Mouse (Mus musculus): ENCODE results near the gene Arhgap31. TPM values are rescaled to one million over a fixed set of nuclear protein-coding genes. Genes with fewer than 3 reads are reported as not detected.
"Not testable (repeated sequence)": the region's sequence is repeated elsewhere in the genome, so short reads cannot be mapped to it uniquely, and the experiment has no call there.

Arhgap31 gene
- total RNA-seq, 2 experiments from 2014 or later = 11.9 to 18.6 TPM

DNA sequence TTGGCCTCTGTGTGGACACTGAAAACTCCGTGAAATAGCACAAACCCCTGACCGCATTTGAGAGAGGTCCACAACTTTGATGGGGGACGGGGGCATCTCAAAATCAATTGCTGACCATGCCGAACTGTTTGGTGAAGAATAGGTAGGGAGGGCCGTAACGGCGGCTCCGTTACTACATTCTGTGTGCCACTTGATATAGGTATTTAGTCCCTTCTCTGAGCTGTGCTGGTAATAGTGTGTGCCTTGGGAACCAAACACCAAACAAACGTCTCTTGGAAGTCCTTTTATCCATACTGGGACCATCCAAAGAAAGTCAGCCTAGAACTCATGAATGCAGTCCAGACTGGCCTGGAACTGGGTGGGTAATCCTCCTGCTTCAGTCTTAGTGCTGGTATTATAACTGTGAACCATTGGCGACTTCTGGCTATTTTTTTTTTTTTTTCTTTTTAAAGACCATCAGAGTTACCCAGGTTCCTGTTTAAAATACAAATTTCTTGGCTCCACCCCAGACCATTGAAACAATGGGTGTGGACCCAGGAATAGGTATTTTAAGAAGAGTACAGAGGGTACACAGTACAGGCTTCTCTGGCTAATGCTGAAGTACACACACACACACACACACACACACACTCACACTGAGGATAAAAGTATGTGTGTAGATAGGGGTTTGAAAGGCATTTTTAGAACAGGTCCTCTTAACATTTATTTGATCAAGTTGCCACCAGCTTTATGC is 31.0 kb upstream of the Arhgap31 start:
- Histone ChIP-seq H3K4me3 (peak overlapping the region; percentile 87; the same call in 1 of the 2 replicates), H3K27ac (peak overlapping the region; percentile 73)
- TF ChIP-seq CTCF (IDR thresholded peaks at IDR 0.05) = no peak
- intact Hi-C loops (cut with DNase I) = no loop called here
- DNase-seq = no peak

DNA sequence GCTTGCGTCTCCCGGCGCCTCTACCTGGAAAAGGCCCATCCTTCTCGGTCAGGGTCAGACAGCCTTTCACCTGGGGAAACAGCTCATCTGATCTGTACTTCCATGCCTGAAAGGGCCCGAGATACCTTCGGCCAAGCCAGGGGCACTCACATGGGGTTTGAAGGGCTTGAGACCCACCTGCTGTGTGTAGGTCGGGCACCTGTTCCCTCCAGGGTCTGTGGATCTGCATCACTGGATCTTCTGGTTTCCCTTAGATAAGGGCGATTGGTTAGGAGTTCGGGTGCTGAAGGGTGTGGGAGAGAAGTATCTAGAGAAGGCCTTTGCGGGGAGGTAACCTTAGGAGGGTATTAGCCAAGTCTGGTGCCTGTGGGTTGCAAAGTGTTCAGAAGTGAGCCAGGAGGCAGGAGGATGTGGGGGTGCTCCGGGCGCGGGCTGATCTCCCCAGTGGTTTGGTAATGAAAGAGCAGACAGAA is 29.6 kb upstream of the Arhgap31 start:
- TF ChIP-seq CTCF (IDR thresholded peaks at IDR 0.05) = no peak
- Histone ChIP-seq H3K27ac (peak overlapping the region; percentile 84), H3K4me3 (peak overlapping the region; percentile 87)
- no peak for DNase-seq
- intact Hi-C loops (cut with DNase I) = no loop called here

DNA sequence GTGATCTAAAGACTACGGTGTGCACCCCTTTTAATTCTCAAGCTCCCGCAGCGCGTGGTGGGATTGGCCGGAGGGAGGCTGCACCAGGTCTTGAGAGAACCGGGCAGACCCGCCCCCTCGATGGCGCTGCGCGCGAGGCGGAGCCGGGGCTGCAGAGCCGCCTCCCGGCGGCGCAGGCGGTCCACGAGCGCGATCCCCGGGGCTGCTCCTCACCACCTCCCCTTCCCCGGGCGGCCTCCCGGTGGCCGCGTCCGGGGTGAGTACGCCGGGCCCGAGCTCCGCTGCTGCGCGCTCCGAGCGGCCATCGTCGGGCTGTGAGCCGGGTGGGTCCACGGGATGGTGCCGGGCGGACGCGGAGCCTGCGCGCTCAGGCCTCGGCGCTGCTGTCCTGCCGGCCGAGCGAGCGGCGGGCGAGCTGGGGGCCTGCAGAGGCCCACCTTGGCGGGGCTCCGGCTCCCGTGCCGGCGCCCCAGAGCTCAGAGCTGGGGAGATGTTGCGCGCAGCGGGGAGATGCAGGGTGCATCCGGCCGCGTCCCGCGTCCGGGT is 29.1 kb upstream of the Arhgap31 start, which contains the start of gene B4galt4:
B4galt4 (plus strand) TSS at position 152 of the 546 bp plus-strand sequence.
- peak; percentile 87 for DNase-seq
- Histone ChIP-seq H3K4me3 (peak within 1 kb of the TSS; percentile 87), H3K27ac (peak within 1 kb of the TSS; percentile 84)
- TF ChIP-seq CTCF (IDR thresholded peaks at IDR 0.05) = peak; percentile 32; the same call in 1 of the 2 replicates
- intact Hi-C loops (cut with DNase I) = no loop called here

DNA sequence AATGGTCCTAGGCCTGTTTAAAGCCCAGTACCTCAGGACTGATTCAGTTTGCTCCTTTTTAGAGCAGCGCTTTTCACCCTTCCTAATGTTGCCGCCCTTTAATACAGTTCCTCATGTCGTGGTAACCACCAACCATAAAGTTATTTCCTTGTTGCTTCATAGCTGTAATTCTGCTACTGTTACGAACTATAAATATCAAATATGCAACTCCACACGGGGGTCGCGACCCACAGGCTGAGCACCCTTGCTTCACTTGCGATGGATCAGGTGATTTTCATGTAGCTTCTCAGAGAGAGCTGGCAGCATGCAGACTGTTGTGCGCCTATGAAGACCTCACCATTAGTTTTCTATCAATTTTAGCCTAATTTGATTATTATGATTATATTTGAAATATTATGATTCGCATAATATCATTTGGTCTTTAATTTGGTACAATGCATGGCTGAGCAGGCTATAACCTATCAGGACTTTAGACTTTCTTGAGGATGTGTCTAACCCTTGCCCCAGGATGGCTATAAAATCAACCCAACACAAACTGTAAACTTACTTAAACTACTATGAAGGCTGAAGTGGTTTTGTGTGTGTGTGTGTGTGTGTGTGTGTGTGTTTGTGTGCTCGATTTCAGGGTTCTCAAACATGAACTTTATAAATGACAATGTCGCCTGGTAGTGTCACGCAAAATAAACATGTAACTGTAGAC is 28.3 kb upstream of the Arhgap31 start:
- no peak for DNase-seq
- intact Hi-C loops (cut with DNase I) = no loop called here
- no peak for TF ChIP-seq CTCF (IDR thresholded peaks at IDR 0.05)
- peak overlapping the region; percentile 87 for H3K4me3 ChIP-seq
- H3K27ac ChIP-seq = peak overlapping the region; percentile 84; the same call in 1 of the 2 replicates

DNA sequence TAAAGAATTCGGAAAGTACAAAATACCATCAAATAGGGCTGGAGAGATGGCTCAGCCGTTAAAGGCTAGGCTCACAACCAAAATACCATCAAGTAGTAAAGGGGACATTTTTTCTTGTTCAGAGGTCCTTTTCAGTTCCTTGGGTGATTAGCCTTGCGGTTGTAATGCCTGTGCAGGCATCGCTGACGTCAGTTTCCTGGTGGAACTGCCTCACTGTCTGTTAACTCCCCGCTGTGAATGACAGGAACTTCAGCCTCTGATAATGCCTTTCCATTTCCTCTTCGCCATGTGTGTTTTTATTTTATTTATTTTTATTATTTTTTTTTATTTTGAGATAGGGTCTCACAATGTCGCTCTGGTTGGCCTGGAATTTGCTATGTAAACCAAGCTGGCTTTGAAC is 17.8 kb upstream of the Arhgap31 start:
- no peak for TF ChIP-seq CTCF (IDR thresholded peaks at IDR 0.05)
- H3K27ac ChIP-seq = peak overlapping the region; percentile 79
- DNase-seq = peak; percentile 23
- H3K4me3 ChIP-seq = peak overlapping the region; percentile 63
- intact Hi-C loops (cut with DNase I) = loop anchor here (10.0 kb wide), 1 partner anchor 84 kb away; no protein-coding TSS in a partner anchor

DNA sequence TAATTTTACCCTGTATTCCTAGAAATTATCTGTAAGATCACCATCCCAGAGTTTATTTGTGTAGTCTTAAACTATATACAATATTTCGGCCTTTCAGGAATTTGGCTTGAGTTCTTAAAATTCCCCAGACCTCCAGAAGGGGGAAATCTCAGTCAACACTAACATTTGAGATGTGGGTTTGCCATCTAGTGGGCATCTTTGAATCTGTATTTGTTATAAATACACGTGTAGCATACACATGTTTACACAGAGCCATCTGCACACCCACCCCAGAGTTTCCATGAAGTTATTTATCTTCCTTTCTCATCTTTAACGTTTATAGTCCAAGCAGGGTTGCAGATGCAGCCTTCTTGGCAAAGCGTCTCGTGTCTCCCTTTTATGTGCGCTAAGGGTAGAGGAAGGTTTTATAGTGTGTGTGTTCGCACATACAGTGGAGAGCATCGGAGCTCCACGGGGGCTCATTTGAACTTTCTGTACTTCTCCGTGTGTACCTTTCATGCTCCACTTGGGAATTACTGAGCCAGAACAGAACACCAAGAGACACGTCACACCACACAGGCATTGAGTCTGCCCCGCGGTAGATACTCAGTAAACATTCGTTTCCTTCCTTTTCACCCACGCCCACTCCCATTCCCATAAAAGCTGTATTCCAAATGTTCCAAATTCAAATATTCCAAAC is 16.7 kb upstream of the Arhgap31 start:
- TF ChIP-seq CTCF (IDR thresholded peaks at IDR 0.05) = peak; percentile 88
- intact Hi-C loops (cut with DNase I) = loop anchor here (10.0 kb wide), 2 partner anchors 85 to 195 kb away; no protein-coding TSS in a partner anchor
- Histone ChIP-seq H3K27ac (peak overlapping the region; percentile 79), H3K4me3 (peak overlapping the region; percentile 63)
- no peak for DNase-seq

DNA sequence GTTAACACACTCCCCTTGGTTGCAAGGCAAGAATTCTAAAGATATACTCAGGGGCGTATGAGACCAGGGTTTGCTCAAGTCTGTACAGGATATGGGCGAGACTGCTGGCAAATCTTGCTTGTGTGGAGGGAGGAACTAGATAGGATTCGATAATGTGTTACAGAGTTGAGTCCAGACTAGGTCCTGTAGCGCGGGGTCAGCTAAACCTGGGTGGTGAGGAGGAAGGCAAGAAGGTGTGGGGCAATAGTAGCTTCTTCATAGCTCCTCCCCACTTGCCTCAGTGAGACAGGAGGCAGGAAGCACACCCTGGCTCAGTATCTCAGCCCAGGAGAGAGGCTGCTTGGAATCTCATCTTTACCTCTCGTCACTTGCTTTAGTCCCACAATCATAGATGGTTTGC is 16.1 kb upstream of the Arhgap31 start:
- Histone ChIP-seq H3K27ac (peak overlapping the region; percentile 79), H3K4me3 (no peak overlapping the region)
- intact Hi-C loops (cut with DNase I) = loop anchor here (10.0 kb wide), 1 partner anchor 194 kb away; no protein-coding TSS in a partner anchor
- no peak for DNase-seq
- no peak for TF ChIP-seq CTCF (IDR thresholded peaks at IDR 0.05)

DNA sequence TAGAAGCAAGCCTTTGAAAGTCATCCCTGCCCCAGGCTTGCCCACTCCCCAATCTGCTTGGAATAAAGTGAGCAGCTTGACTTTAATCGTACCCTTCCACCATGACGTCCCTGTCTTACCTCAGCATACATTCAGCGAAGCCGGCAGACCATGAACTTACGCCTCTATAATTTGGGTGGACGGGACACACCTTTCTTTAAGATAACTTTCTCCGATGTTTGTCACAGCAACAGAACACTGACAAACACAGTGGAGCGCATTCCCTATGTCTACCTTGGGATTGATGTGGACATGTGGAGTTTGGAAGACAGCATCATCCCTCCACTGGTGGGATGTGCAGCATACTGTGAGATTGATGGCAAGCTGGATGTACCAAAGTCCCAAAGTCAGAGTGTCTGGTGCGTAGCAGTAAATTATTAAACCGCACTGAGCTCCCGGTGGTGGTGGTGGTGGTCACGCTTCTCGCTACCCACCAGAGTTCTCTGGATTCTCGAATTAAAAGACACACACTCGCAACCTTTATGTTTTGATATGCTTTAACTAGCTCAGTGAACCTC is 15.6 kb upstream of the Arhgap31 start:
- no peak overlapping the region for H3K4me3 ChIP-seq
- H3K27ac ChIP-seq = peak overlapping the region; percentile 79
- DNase-seq = no peak
- no peak for TF ChIP-seq CTCF (IDR thresholded peaks at IDR 0.05)
- intact Hi-C loops (cut with DNase I) = loop anchor here (10.0 kb wide), 1 partner anchor 194 kb away; no protein-coding TSS in a partner anchor

DNA sequence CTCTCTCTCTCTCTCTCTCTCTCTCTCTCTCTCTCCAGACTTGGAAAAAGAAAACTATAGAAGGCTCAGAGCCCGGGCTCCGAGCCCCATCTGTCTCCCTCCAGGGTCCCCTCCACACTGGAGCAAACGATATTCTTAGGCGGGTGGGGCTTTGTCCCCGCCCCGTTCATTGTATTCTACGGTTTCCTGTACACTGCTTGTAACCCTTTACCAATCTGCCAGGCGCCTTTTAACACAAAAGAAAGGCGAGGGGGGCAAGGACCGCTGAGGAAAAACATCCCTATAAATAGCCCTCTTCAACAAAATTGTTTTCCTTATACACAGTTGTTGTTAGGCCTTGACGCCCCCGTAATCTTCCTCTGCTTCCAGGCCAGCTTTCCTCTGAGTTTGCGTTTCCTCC is 11.9 kb upstream of the Arhgap31 start:
- no peak for TF ChIP-seq CTCF (IDR thresholded peaks at IDR 0.05)
- H3K4me3 ChIP-seq = peak overlapping the region; percentile 63
- peak overlapping the region; percentile 86 for H3K27ac ChIP-seq
- intact Hi-C loops (cut with DNase I) = loop anchor here (10.0 kb wide), 1 partner anchor 190 kb away; no protein-coding TSS in a partner anchor
- DNase-seq = peak; percentile 40

DNA sequence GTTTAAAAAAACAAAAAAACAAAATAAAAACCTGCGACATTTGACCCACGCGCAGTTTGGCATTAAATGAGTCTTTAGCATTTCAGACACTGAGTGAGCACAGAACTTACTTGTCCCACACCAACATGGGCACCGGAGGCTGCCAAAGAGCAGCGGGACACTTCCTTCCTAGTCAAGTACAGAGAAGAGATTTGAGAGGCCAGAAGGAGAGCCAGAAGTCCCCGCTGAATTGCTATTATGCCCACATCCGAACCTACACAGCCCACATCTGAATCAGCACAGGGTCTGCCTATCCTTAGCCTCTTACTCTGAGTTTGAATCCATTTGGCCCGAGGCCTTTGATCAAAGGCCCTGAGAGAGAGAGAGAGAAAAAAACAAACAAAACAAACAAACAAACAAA is 11.2 kb upstream of the Arhgap31 start:
- H3K4me3 ChIP-seq = peak overlapping the region; percentile 63

DNA sequence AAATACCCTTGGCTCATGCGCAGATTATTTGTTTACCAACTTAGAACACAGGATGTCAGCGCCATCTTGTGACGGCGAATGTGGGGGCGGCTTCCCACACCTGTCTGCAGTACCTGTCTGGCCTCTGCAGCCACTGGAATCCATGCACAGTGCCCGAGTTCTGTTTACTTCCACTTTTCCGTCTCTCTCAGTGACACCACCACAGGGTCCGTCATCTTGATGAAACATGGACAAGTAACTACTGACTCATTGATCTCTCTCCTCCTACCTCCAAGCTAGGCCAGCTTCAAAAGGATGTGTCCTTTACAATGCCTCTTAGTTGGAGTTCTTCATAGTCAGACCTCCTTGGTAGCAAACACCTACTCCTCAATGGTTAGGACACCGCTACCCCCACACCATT is 8.3 kb upstream of the Arhgap31 start:
- no peak for TF ChIP-seq CTCF (IDR thresholded peaks at IDR 0.05)
- intact Hi-C loops (cut with DNase I) = loop anchor here (10.0 kb wide), 1 partner anchor 187 kb away; no protein-coding TSS in a partner anchor
- Histone ChIP-seq H3K27ac (peak overlapping the region; percentile 38; the same call in 1 of the 2 replicates), H3K4me3 (no peak overlapping the region)
- no peak for DNase-seq

More for the DNA sequence above, 11.2 kb upstream of the Arhgap31 start:
- peak; percentile 16 for DNase-seq
- TF ChIP-seq CTCF (IDR thresholded peaks at IDR 0.05) = no peak
- peak overlapping the region; percentile 86 for H3K27ac ChIP-seq
- intact Hi-C loops (cut with DNase I) = loop anchor here (10.0 kb wide), 1 partner anchor 189 kb away; no protein-coding TSS in a partner anchor

DNA sequence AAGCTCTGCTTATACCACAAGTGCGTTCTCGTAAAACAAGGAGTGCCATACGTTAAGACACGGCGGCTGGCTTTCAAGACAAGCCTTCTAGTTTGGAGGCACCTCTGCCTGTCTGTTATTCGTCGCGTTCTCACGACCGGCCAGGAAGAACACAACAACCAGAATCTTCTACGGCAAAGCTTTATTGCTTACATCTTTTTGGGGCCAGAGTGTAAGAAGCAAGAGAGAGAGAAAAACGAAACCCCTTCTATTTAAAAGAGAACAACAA is 1.1 kb upstream of the Arhgap31 start:
- intact Hi-C loops (cut with DNase I); DNase-seq: not testable (repeated sequence)
- Histone ChIP-seq H3K4me3 (peak overlapping the region; percentile 90), H3K27ac (peak overlapping the region; percentile 97)
